Mouse (Mus musculus) forebrain, embryonic 16.5 days (tissue): ENCODE results near the gene Usp8. TPM values are rescaled to one million over a fixed set of nuclear protein-coding genes. Genes with fewer than 3 reads are reported as not detected.
A peak's percentile ranks its signal among the peaks of the same experiment; 100 is the strongest.

Experiments used
- ATAC-seq: fragments of 200-750 bp; cut with Nextera tagmentation; 2 replicates; pipeline ENCODE4 v1.8.0; 2017; ENCODE audit warnings: mild to moderate bottlenecking, moderate library complexity
- H3K27ac ChIP-seq: fragments of 300-500 bp; sonication (generic); 2 replicates; pipeline ENCODE4 v1.5.1; 2014; ENCODE audit warnings: low read length, control low read depth
- H3K27me3 ChIP-seq: fragments of 300-500 bp; sonication (generic); replicated peaks from 2 replicates; pipeline ENCODE4 v1.6.1; 2014; ENCODE audit warnings: low read length; ENCODE audit not compliant: control insufficient read depth, insufficient read depth
- H3K36me3 ChIP-seq: fragments of 300-500 bp; sonication (generic); 2 replicates; pipeline ENCODE4 v1.6.1; 2014; ENCODE audit not compliant: control insufficient read depth, insufficient read depth
- H3K4me1 ChIP-seq: fragments of 300-500 bp; sonication (generic); replicated peaks from 2 replicates; pipeline ENCODE4 v1.6.1; 2014; ENCODE audit warnings: low read length; ENCODE audit not compliant: control insufficient read depth, insufficient read depth
- H3K4me2 ChIP-seq: fragments of 300-500 bp; sonication (generic); 2 replicates; pipeline ENCODE4 v1.6.1; 2014; ENCODE audit warnings: mild to moderate bottlenecking, low read length, control low read depth
- H3K4me3 ChIP-seq: fragments of 300-500 bp; sonication (generic); replicated peaks from 2 replicates; pipeline ENCODE4 v1.5.1; 2014; ENCODE audit warnings: mild to moderate bottlenecking, low read length, control low read depth
- H3K9ac ChIP-seq: fragments of 300-500 bp; sonication (generic); replicated peaks from 2 replicates; pipeline ENCODE4 v1.6.1; 2014; ENCODE audit warnings: low read depth, low read length, control low read depth
- H3K9me3 ChIP-seq: fragments of 300-500 bp; sonication (generic); 2 replicates; pipeline ENCODE4 v1.6.1; 2016; ENCODE audit warnings: low read length; ENCODE audit not compliant: control insufficient read depth
- WGBS: fragments of 180-500 bp; shearing (Covaris S2); extraction: QIAGEN DNeasy Blood & Tissue Kit; methylation state at CpG from one replicate; pipeline ENCODE4 v1.1.7; 2014; 5-methylcytosine and 5-hydroxymethylcytosine counted together
- polyA plus RNA-seq: library from polyadenylated mRNA; unstranded; fragments of >200 nt; fragmentation: Nextera tagmentation; extraction: Ambion mirVana; gene quantifications from 2 replicates; pipeline ENCODE4 v1.2.1, GENCODE M21; 2015

Usp8 gene
- 28.8 and 34.5 TPM in 2 replicates for polyA plus RNA-seq

- H3K4me1 ChIP-seq = peaks cover 8% of the 10 kb centered on the region
- H3K4me3 ChIP-seq = peak within 1 kb of the TSS; percentile 65
- peak within 1 kb of the TSS; percentile 78 for H3K9ac ChIP-seq
- no peaks in the 10 kb centered on the region for H3K9me3 ChIP-seq
- peak within 1 kb of the TSS; percentile 64 for H3K27ac ChIP-seq
- H3K27me3 ChIP-seq = peaks cover 8% of the 10 kb centered on the region
- ATAC-seq = peak; percentile 100
- H3K4me2 ChIP-seq = peak within 1 kb of the TSS; percentile 58
- H3K36me3 ChIP-seq = no peaks in the 10 kb centered on the region
- WGBS = 3% methylated on average over 47 of the region's 47 CpGs
These were observed at the start of gene Usp8 for GRCm38 (mm10) chr2:126706759-126707437. Usp8 (plus strand) TSS chr2:126707328.

- ATAC-seq = no peak
- Histone ChIP-seq H3K9me3 (no peaks in the 10 kb centered on the region), H3K4me3 (no peak overlapping the region), H3K9ac (no peak overlapping the region), H3K4me1 (no peaks in the 10 kb centered on the region), H3K27me3 (no peaks in the 10 kb centered on the region), H3K4me2 (no peak overlapping the region), H3K36me3 (no peaks in the 10 kb centered on the region), H3K27ac (no peak overlapping the region)
- WGBS = 58% methylated on average over 4 of the region's 4 CpGs
These were observed 43.6 kb upstream of the Usp8 start for GRCm38 (mm10) chr2:126663481-126663880.

GRCm38 (mm10) chr2:126665984-126666383 lies 41.1 kb upstream of the Usp8 start:
- Histone ChIP-seq H3K4me3 (no peak overlapping the region), H3K27ac (no peak overlapping the region), H3K9me3 (no peaks in the 10 kb centered on the region), H3K4me2 (no peak overlapping the region), H3K9ac (no peak overlapping the region), H3K36me3 (no peaks in the 10 kb centered on the region), H3K4me1 (no peaks in the 10 kb centered on the region), H3K27me3 (no peaks in the 10 kb centered on the region)
- WGBS = 99% methylated on average over 3 of the region's 3 CpGs
- no peak for ATAC-seq

- Histone ChIP-seq H3K9me3 (no peaks in the 10 kb centered on the region), H3K9ac (no peak overlapping the region), H3K4me1 (peaks cover 16% of the 10 kb centered on the region), H3K27me3 (no peaks in the 10 kb centered on the region), H3K4me2 (no peak overlapping the region), H3K27ac (no peak overlapping the region), H3K4me3 (no peak overlapping the region), H3K36me3 (no peaks in the 10 kb centered on the region)
- no peak for ATAC-seq
- 92% methylated on average over 5 of the region's 5 CpGs for WGBS
These were observed 38.4 kb upstream of the Usp8 start for GRCm38 (mm10) chr2:126668621-126669252.

- 55% methylated on average over 13 of the region's 13 CpGs for WGBS
- no peak for ATAC-seq
- Histone ChIP-seq H3K36me3 (no peaks in the 10 kb centered on the region), H3K27me3 (no peaks in the 10 kb centered on the region), H3K4me2 (peak overlapping the region; percentile 81), H3K4me1 (peaks cover 32% of the 10 kb centered on the region), H3K9ac (peak overlapping the region; percentile 98), H3K9me3 (no peaks in the 10 kb centered on the region), H3K27ac (no peak overlapping the region), H3K4me3 (peak overlapping the region; percentile 94)
These were observed 33.5 kb upstream of the Usp8 start for GRCm38 (mm10) chr2:126673317-126674242.

GRCm38 (mm10) chr2:126674441-126675168 lies 32.5 kb upstream of the Usp8 start:
- under 1% methylated on average over 70 of the region's 77 CpGs for WGBS
- H3K9me3 ChIP-seq = no peaks in the 10 kb centered on the region
- H3K27me3 ChIP-seq = no peaks in the 10 kb centered on the region
- H3K4me3 ChIP-seq = peak overlapping the region; percentile 94
- peak; percentile 48 for ATAC-seq
- no peaks in the 10 kb centered on the region for H3K36me3 ChIP-seq
- peak overlapping the region; percentile 98 for H3K9ac ChIP-seq
- peak overlapping the region; percentile 100 for H3K27ac ChIP-seq
- peak overlapping the region; percentile 81 for H3K4me2 ChIP-seq
- H3K4me1 ChIP-seq = peaks cover 32% of the 10 kb centered on the region

GRCm38 (mm10) chr2:126675169-126676121 lies 31.7 kb upstream of the Usp8 start:
- Histone ChIP-seq H3K27ac (peak overlapping the region; percentile 100), H3K4me2 (peak overlapping the region; percentile 81), H3K27me3 (no peaks in the 10 kb centered on the region), H3K9me3 (no peaks in the 10 kb centered on the region), H3K9ac (peak overlapping the region; percentile 98), H3K4me3 (peak overlapping the region; percentile 94), H3K4me1 (peaks cover 32% of the 10 kb centered on the region), H3K36me3 (no peaks in the 10 kb centered on the region)
- WGBS = under 1% methylated on average over 83 of the region's 99 CpGs
- ATAC-seq = peak; percentile 95

GRCm38 (mm10) chr2:126676122-126676515 lies 31.0 kb upstream of the Usp8 start, which contains the start of gene Gabpb1:
Gabpb1 (minus strand) TSS chr2:126676337.
- no peaks in the 10 kb centered on the region for H3K9me3 ChIP-seq
- H3K36me3 ChIP-seq = no peaks in the 10 kb centered on the region
- peak within 1 kb of the TSS; percentile 81 for H3K4me2 ChIP-seq
- H3K9ac ChIP-seq = peak within 1 kb of the TSS; percentile 98
- H3K4me1 ChIP-seq = peaks cover 32% of the 10 kb centered on the region
- peak within 1 kb of the TSS; percentile 100 for H3K27ac ChIP-seq
- H3K4me3 ChIP-seq = peak within 1 kb of the TSS; percentile 94
- no peaks in the 10 kb centered on the region for H3K27me3 ChIP-seq
- 22% methylated on average over 12 of the region's 12 CpGs for WGBS
- ATAC-seq = no peak
